In genomic region chr17:84194282-84195002, GRCm38 (mm10) we compare ENCODE assay signal across 17 mouse cellular contexts. TPM values are rescaled to one million over a fixed set of nuclear protein-coding genes. Genes with fewer than 3 reads are reported as not detected.
DNase-seq lines count a peak whose midpoint lies in the region; ATAC-seq and TF ChIP-seq lines count a peak whose summit lies in the region.
"Had no signal": no experiment of that assay in that cellular context is flagged by ENCODE, and none has a peak within 500 bp of the region (broad histone marks: within the 10 kb centered on the region; RNA-seq: fewer than 3 reads in every experiment).

No protein-coding gene starts in this region.

- no peaks in the 10 kb centered on the region for H3K27me3 ChIP-seq in heart, embryonic 11.5 days (ENCODE audit: control insufficient read depth, insufficient read depth, low read length)
- no peaks in the 10 kb centered on the region for H3K27me3 ChIP-seq in limb, embryonic 12.5 days
- H3K27me3 ChIP-seq in limb, embryonic 10.5 days (ENCODE audit: low read depth, poor library complexity, severe bottlenecking), result no peaks in the 10 kb centered on the region
- no peaks in the 10 kb centered on the region for H3K27me3 ChIP-seq in liver, postnatal 0 days (ENCODE audit: insufficient read depth, low read length)
- H3K27me3 ChIP-seq: liver, embryonic 13.5 days had no signal

- no peak for ATAC-seq in heart, embryonic 11.5 days (replicated peaks; ENCODE audit: insufficient number of reproducible peaks, low FRiP score, low TSS enrichment)
- no peak for ATAC-seq in limb, embryonic 12.5 days (ENCODE audit: insufficient number of reproducible peaks, insufficient read depth, low FRiP score, low TSS enrichment, low read depth)
- ATAC-seq in liver, postnatal 0 days, result no peak
- ATAC-seq: forebrain, embryonic 14.5 days; lung, postnatal 0 days had no signal

- TF ChIP-seq EP300 in liver, postnatal 0 days (IDR thresholded peaks at IDR 0.05; ENCODE audit: low read depth), result no peak

- H3K4me1 ChIP-seq in heart, embryonic 11.5 days (ENCODE audit: control insufficient read depth, insufficient read depth, low read length), result peaks cover 33% of the 10 kb centered on the region
- peaks cover 27% of the 10 kb centered on the region for H3K4me1 ChIP-seq in limb, embryonic 12.5 days (replicated peaks)
- H3K4me1 ChIP-seq in limb, embryonic 10.5 days, result peaks cover 43% of the 10 kb centered on the region
- H3K4me1 ChIP-seq in brown adipose tissue, adult 24 weeks (ENCODE audit: control insufficient read depth, insufficient read depth, insufficient read length, low read length), result peaks cover 16% of the 10 kb centered on the region
- peaks cover 9% of the 10 kb centered on the region for H3K4me1 ChIP-seq in liver, postnatal 0 days (ENCODE audit: insufficient read depth)

- no peak overlapping the region for H3K27ac ChIP-seq in heart, embryonic 11.5 days (ENCODE audit: low read depth, low read length)
- H3K27ac ChIP-seq in limb, embryonic 12.5 days, result peak overlapping the region; percentile 56; the same call in 1 of the 2 replicates
- no peak overlapping the region for H3K27ac ChIP-seq in limb, embryonic 10.5 days
- H3K27ac ChIP-seq in brown adipose tissue, adult 24 weeks (replicated peaks; ENCODE audit: low read depth, low read length), result peak overlapping the region; percentile 96
- no peak overlapping the region for H3K27ac ChIP-seq in liver, postnatal 0 days (ENCODE audit: low read depth)
- H3K27ac ChIP-seq: heart, adult 2 months; hindbrain, embryonic 13.5 days; kidney, postnatal 0 days; liver, embryonic 13.5 days; neural tube, embryonic 13.5 days had no signal

- no peak overlapping the region for H3K4me3 ChIP-seq in heart, embryonic 11.5 days (ENCODE audit: low read depth, low read length)
- H3K4me3 ChIP-seq in limb, embryonic 12.5 days (replicated peaks), result no peak overlapping the region
- H3K4me3 ChIP-seq in limb, embryonic 10.5 days, result no peak overlapping the region
- H3K4me3 ChIP-seq in brown adipose tissue, adult 24 weeks (ENCODE audit: insufficient read depth, low read depth, low read length), result no peak overlapping the region
- H3K4me3 ChIP-seq in liver, postnatal 0 days (ENCODE audit: low read depth, low read length), result no peak overlapping the region
- H3K4me3 ChIP-seq: heart, adult 2 months; hindbrain, embryonic 13.5 days; liver, embryonic 13.5 days; neural tube, embryonic 13.5 days had no signal

- no peaks in the 10 kb centered on the region for H3K9me3 ChIP-seq in heart, embryonic 11.5 days (replicated peaks; ENCODE audit: control insufficient read depth, low read length)
- no peaks in the 10 kb centered on the region for H3K9me3 ChIP-seq in limb, embryonic 12.5 days
- H3K9me3 ChIP-seq in limb, embryonic 10.5 days (replicated peaks), result no peaks in the 10 kb centered on the region
- H3K9me3 ChIP-seq in liver, postnatal 0 days (ENCODE audit: low read length), result no peaks in the 10 kb centered on the region
- H3K9me3 ChIP-seq: hindbrain, embryonic 13.5 days; liver, embryonic 13.5 days; neural tube, embryonic 13.5 days had no signal

- no peak for DNase-seq in heart, postnatal 4 days
- DNase-seq in limb, embryonic 10.5 days (ENCODE audit: low spot score), result no peak
- no peak for DNase-seq in liver, postnatal 0 days
- no peak for DNase-seq in cerebellum, adult 11 months
- DNase-seq: cerebellum, adult 18-20 months; layer of hippocampus, adult 9-11 months; liver, embryonic 13.5 days; right cerebral cortex, postnatal 25 days had no signal

- 0 out of 2 replicates have a peak overlapping the region, but pooled peaks have one; percentile 22 for H3K9ac ChIP-seq in heart, embryonic 11.5 days (ENCODE audit: low read depth, low read length)
- H3K9ac ChIP-seq in limb, embryonic 12.5 days (replicated peaks), result peak overlapping the region; percentile 18; the same call in 1 of the 2 replicates
- 0 out of 2 replicates have a peak overlapping the region, but pooled peaks have one; percentile 11 for H3K9ac ChIP-seq in liver, postnatal 0 days (replicated peaks)
- H3K9ac ChIP-seq: hindbrain, embryonic 13.5 days; liver, embryonic 13.5 days; neural tube, embryonic 13.5 days had no signal

- 67% methylated on average over 4 of the region's 4 CpGs for WGBS in heart, embryonic 11.5 days (ENCODE audit: insufficient replicate concordance)
- WGBS in limb, embryonic 12.5 days, result 84% methylated on average over 4 of the region's 4 CpGs
- 92% methylated on average over 4 of the region's 4 CpGs for WGBS in limb, embryonic 10.5 days
- 55% methylated on average over 4 of the region's 4 CpGs for WGBS in liver, postnatal 0 days (ENCODE audit: insufficient replicate concordance)

- H3K4me2 ChIP-seq in heart, embryonic 11.5 days, result no peak overlapping the region
- H3K4me2 ChIP-seq in limb, embryonic 12.5 days, result no peak overlapping the region
- H3K4me2 ChIP-seq in liver, postnatal 0 days (ENCODE audit: low read depth, low read length), result no peak overlapping the region
- H3K4me2 ChIP-seq: hindbrain, embryonic 13.5 days; liver, embryonic 13.5 days; neural tube, embryonic 13.5 days had no signal

- TF ChIP-seq CTCF in liver, postnatal 0 days (IDR thresholded peaks at IDR 0.05; ENCODE audit: low read depth), result no peak

- H3K36me3 ChIP-seq in heart, embryonic 11.5 days (ENCODE audit: control insufficient read depth, insufficient read depth, low read length), result 0 out of 2 replicates have a peak, but pooled peaks cover 3% of the 10 kb centered on the region
- peaks cover 20% of the 10 kb centered on the region for H3K36me3 ChIP-seq in limb, embryonic 12.5 days
- peaks cover 10% of the 10 kb centered on the region for H3K36me3 ChIP-seq in limb, embryonic 10.5 days
- peaks cover 10% of the 10 kb centered on the region for H3K36me3 ChIP-seq in liver, postnatal 0 days (replicated peaks; ENCODE audit: insufficient read depth, low read length)

RNA-seq across cellular contexts. Expression of gene Zfp36l2, which starts 6.7 kb away (rescaled TPM):
- 8.0 and 9.6 TPM in 2 replicates for polyA plus RNA-seq in heart, embryonic 11.5 days (2014; fragmentation: Nextera tagmentation; extraction: Ambion mirVana)
- 10 to 100 TPM; 37.0 to 41.0 TPM for total RNA-seq in heart, postnatal 4 days (2021)
- 27.9 and 32.7 TPM in 2 replicates for polyA plus RNA-seq in limb, embryonic 12.5 days (2016; fragmentation: Nextera tagmentation; extraction: Ambion mirVana)
- 13.4 and 14.2 TPM in 2 replicates for polyA plus RNA-seq in limb, embryonic 10.5 days (2016; fragmentation: Nextera tagmentation; extraction: Ambion mirVana)
- 90.6 and 103 TPM in 2 replicates for polyA plus RNA-seq in brown adipose tissue, adult 24 weeks (2012; ENCODE audit: insufficient read depth, insufficient read length, missing spikeins)
- polyA plus RNA-seq in liver, postnatal 0 days (2015; fragmentation: Nextera tagmentation; extraction: Ambion mirVana), result 7.6 and 7.7 TPM in 2 replicates

Comparison
In these comparisons a context has a peak if more than half of its experiments do, and no peak if none do; other contexts are left out.
1. H3K27ac ChIP-seq: peak in limb, embryonic 12.5 days (single experiment) and brown adipose tissue, adult 24 weeks (single experiment); none in heart, embryonic 11.5 days (single experiment), limb, embryonic 10.5 days (single experiment) and liver, postnatal 0 days (single experiment).
2. Peak in every context shown above with its lines, with median percentiles within 50 percentile points of each other: H3K9ac ChIP-seq.